Mouse (Mus musculus) heart, adult 2 months (tissue): Measurements from ENCODE around the gene Sfxn4. TPM values are rescaled to one million over a fixed set of nuclear protein-coding genes. Genes with fewer than 3 reads are reported as not detected.

Experiments
- DNase-seq, 2 experiments: peaks; one replicate each; pipeline ENCODE4 v3.0.0; 2021
- H3K27ac ChIP-seq: fragments of 200-600 bp; 2 replicates; pipeline ENCODE4 v1.8.1; 2022
- H3K27me3 ChIP-seq: fragments of 200-500 bp; 2 replicates; pipeline ENCODE4 v1.6.1; 2012; ENCODE audit warnings: mild to moderate bottlenecking, low read length, inconsistent platforms, mixed read lengths; ENCODE audit not compliant: control insufficient read depth, insufficient read depth
- H3K36me3 ChIP-seq: fragments of 200-500 bp; 2 replicates; pipeline ENCODE4 v1.6.1; 2012; ENCODE audit warnings: low read length, inconsistent platforms; ENCODE audit not compliant: control insufficient read depth, insufficient read depth
- H3K4me1 ChIP-seq: fragments of 200-500 bp; 2 replicates; pipeline ENCODE4 v1.6.1; 2011; ENCODE audit warnings: low read length; ENCODE audit not compliant: control insufficient read depth, insufficient read depth
- H3K4me3 ChIP-seq: fragments of 200-600 bp; 2 replicates; pipeline ENCODE4 v1.8.1; 2022
- H3K79me2 ChIP-seq: fragments of 200-500 bp; replicated peaks from 2 replicates; pipeline ENCODE4 v1.6.1; 2012; ENCODE audit warnings: mild to moderate bottlenecking, inconsistent platforms, low read length, moderate library complexity, mixed read lengths; ENCODE audit not compliant: control insufficient read depth, insufficient read depth
- H3K9ac ChIP-seq: fragments of 200-500 bp; 2 replicates; pipeline ENCODE4 v1.6.1; 2012; ENCODE audit warnings: low read depth, mild to moderate bottlenecking, control low read depth, inconsistent platforms, low read length, mixed read lengths
- CTCF ChIP-seq: fragments of 200-600 bp; IDR thresholded peaks from 2 replicates; pipeline ENCODE4 v1.8.1; 2022; ENCODE audit warnings: antibody characterized with exemption, mild to moderate bottlenecking, moderate library complexity
- EP300 ChIP-seq: fragments of 200-500 bp; IDR thresholded peaks from 2 replicates; pipeline ENCODE4 v1.6.1; 2011; ENCODE audit warnings: low read depth, low read length, control low read depth; ENCODE audit not compliant: insufficient read depth
- POLR2A ChIP-seq: fragments of 200-500 bp; IDR thresholded peaks from 2 replicates; pipeline ENCODE4 v1.6.1; 2011; ENCODE audit warnings: mild to moderate bottlenecking, low read depth, low read length, control low read depth; ENCODE audit not compliant: insufficient read depth
- WGBS: fragments of 180-500 bp; shearing (Covaris S2); methylation state at CpG from one replicate; pipeline ENCODE4 v1.1.7; 2018; 5-methylcytosine and 5-hydroxymethylcytosine counted together
- intact Hi-C: fragments of 180-260 bp; cut with DNase I; formaldehyde crosslinking; loops from one replicate; pipeline ENCODE4 v1.15.1; 2025
- polyA plus RNA-seq: library from polyadenylated mRNA; depleted of rRNA; stranded (reverse); fragments of >200 nt; gene quantifications from 2 replicates; pipeline ENCODE4 v1.2.3, GENCODE M21; 2012; rRNA removed
- total RNA-seq, 2 experiments: library from RNA; stranded (reverse); gene quantifications; 2 replicates each; pipeline ENCODE4 v1.2.3; 2021

Sfxn4 gene
- total and polyA plus RNA-seq, 3 experiments: 2.1 to 8.7 (median 6.9) TPM

DNA sequence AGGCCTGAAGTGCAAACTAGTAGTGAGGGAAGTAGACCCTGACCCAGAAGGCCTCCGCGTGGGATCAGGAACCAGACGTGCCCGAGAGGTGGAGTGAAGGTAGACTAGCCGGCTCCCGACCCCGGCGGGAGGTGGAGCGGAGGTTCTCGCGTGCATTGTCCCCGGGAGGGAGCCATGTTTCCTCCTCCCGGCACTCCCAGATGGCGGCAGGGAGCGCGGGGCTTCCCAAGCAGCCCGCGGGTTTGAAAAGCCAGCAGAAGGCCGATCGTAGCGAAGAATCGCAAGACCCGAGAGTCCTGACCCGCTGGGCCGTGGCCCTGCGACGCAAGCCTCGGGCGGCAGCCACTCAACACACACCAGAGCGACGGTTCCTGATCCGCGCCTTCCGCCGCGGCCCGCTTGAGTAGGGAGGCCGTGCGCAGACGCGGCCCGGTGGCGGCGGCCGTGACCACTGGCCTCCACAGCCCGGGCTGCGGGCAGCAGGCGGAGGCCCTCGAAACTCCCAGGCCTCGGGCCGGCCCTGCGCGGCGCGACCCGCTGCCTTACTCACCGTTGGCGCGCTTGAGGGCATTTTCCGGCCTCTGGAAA lies 71.3 kb downstream of the Sfxn4 start:
- peaks cover 8% of the 10 kb centered on the region for H3K4me1 ChIP-seq
- WGBS: under 1% methylated on average over 60 of the region's 60 CpGs
- peak overlapping the region; percentile 97 for H3K4me3 ChIP-seq
- peak; percentile 65 to 73 for DNase-seq
- TF ChIP-seq POLR2A (no peak), CTCF (no peak), EP300 (no peak)
- H3K27ac ChIP-seq: peak overlapping the region; percentile 100
- peak overlapping the region; percentile 83 for H3K9ac ChIP-seq
- intact Hi-C loops: loop anchor here (5.0 kb wide), 1 partner anchor 208 kb away; the partner anchor contains the start of gene Cacul1
- H3K36me3 ChIP-seq: peaks cover 17% of the 10 kb centered on the region
- H3K27me3 ChIP-seq: no peaks in the 10 kb centered on the region
- H3K79me2 ChIP-seq: peaks cover 3% of the 10 kb centered on the region; the same call in 1 of the 2 replicates

DNA sequence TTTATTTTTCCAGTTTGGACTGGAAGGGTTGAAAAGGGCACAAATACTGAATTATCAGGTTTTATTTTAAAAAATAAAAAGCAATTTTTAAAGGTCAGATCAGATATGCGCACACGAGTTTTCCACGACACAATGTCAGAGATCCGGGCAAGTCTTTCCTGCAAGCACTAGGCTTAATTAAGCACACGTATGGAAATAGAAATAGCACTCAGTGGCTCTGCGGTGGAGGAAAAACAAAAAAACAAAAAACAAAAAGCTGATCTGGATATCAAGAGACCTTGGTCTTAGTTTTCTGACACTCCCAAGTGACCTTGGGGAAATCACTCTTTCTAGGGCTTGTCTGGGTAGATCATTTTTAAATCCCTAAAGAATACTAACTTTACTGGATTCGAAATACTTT lies 71.8 kb downstream of the Sfxn4 start:
- H3K4me1 ChIP-seq: peaks cover 10% of the 10 kb centered on the region
- H3K4me3 ChIP-seq: peak overlapping the region; percentile 97
- H3K36me3 ChIP-seq: peaks cover 19% of the 10 kb centered on the region
- no peaks in the 10 kb centered on the region for H3K27me3 ChIP-seq
- peaks cover 3% of the 10 kb centered on the region; the same call in 1 of the 2 replicates for H3K79me2 ChIP-seq
- TF ChIP-seq POLR2A (no peak), EP300 (no peak), CTCF (no peak)
- intact Hi-C loops: no loop called here
- WGBS: 2% methylated on average over 7 of the region's 7 CpGs
- DNase-seq: no peak
- H3K9ac ChIP-seq: peak overlapping the region; percentile 83
- H3K27ac ChIP-seq: peak overlapping the region; percentile 100

DNA sequence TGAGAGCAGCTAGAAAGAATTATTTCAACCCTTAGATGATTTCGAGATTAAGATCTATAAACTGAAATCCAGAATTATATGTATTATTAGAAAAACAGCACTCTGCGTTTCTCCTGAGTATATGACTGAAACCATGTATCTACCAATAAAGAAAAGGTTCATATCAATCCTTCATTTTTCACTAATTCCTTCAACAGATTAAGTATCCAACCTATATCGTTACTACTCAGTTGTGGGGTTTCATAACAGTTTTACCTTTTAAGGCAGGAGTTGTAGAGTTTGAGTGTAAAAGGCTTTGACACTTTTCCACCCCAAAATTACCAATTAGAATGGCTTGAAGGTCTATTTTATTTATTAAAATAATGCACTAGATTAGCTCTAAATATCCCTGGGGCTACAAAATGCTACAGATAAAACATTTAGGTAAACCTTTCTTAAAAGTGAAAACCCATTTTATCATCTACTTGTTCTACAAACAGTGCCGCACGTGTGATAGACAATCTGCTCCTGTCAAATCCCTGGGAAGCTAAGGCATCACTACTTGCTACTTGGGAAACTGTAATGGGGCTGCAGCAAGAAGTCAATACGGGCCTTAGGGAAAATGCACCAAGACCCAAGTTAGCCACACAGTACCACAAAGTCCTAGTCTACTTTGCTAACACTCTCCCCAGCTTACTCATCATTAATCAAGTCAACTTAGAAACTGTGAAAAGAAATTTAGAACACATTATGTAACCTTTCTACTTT lies 72.9 kb downstream of the Sfxn4 start:
- Histone ChIP-seq H3K4me1 (peaks cover 10% of the 10 kb centered on the region), H3K36me3 (peaks cover 25% of the 10 kb centered on the region), H3K27ac (no peak overlapping the region), H3K27me3 (no peaks in the 10 kb centered on the region), H3K4me3 (peak overlapping the region; percentile 97), H3K9ac (no peak overlapping the region), H3K79me2 (peaks cover 3% of the 10 kb centered on the region; the same call in 1 of the 2 replicates)
- 24% methylated on average over 6 of the region's 6 CpGs for WGBS
- no peak for DNase-seq
- TF ChIP-seq EP300 (no peak), CTCF (no peak), POLR2A (no peak)
- intact Hi-C loops: no loop called here

DNA sequence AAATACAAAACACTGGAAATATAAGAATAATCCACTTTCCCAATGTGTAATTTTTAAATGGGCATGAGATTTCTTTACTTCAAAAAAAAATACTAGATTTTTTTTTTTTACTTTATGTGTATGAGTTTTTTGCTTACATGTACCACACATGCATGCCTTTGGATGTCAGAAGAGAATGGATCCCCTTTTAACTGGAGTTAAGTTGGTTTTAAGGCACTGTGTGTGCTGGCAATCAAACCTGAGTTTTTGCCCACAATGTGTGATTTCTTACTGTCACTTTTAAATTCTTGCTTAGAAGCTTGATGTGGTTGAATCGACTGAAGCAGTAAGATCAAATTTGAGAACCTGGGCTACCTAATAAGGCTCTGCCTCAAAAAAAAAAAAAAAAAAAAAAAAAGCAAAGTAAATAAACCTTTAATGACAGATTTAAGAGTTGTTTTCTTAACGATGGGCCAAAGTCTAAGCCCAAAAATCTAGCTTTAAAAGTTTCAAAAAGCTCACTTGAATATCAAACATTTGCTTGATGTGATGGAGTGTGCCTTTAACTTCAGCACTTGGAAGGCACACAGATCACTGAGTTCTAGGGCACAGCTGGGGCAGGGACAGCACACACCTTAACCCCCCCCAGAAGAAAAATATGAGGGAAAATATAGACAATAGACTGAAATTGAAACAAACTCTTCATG lies 73.7 kb downstream of the Sfxn4 start:
- Histone ChIP-seq H3K4me3 (no peak overlapping the region), H3K79me2 (peaks cover 3% of the 10 kb centered on the region; the same call in 1 of the 2 replicates), H3K36me3 (peaks cover 27% of the 10 kb centered on the region), H3K27me3 (no peaks in the 10 kb centered on the region), H3K4me1 (peaks cover 10% of the 10 kb centered on the region), H3K9ac (no peak overlapping the region), H3K27ac (no peak overlapping the region)
- WGBS: 30% methylated on average over 2 of the region's 2 CpGs
- TF ChIP-seq EP300 (no peak), CTCF (no peak), POLR2A (no peak)
- intact Hi-C loops: no loop called here
- no peak for DNase-seq

Other genes with a start within 250 kb of the Sfxn4 start
- gene Nanos1, start 105.5 kb downstream of the Sfxn4 start, total RNA-seq: under 1 TPM; 0.20 to 0.29 TPM
- gene Nanos1, start 105.5 kb downstream of the Sfxn4 start, polyA plus RNA-seq: 0.03 and 0.14 TPM in 2 replicates
- 100 to 1,000 TPM in 1 of 2 experiments, 10 to 100 TPM in 1; 95.4 to 105 TPM for gene Eif3a, start 70.8 kb downstream of the Sfxn4 start, total RNA-seq
- 24.0 and 53.1 TPM in 2 replicates for gene Eif3a, start 70.8 kb downstream of the Sfxn4 start, polyA plus RNA-seq
- gene Fam45a, start 49.9 kb downstream of the Sfxn4 start, total RNA-seq: 10 to 100 TPM; 17.4 to 18.9 TPM
- gene Fam45a, start 49.9 kb downstream of the Sfxn4 start, polyA plus RNA-seq: 8.7 and 15.6 TPM in 2 replicates
- 100 to 1,000 TPM; 353 to 407 TPM for gene Prdx3, start 13.1 kb upstream of the Sfxn4 start, total RNA-seq
- 450 and 687 TPM in 2 replicates for gene Prdx3, start 13.1 kb upstream of the Sfxn4 start, polyA plus RNA-seq
- gene Grk5, start 28.3 kb upstream of the Sfxn4 start, total RNA-seq: 10 to 100 TPM; 25.1 to 32.4 TPM
- gene Grk5, start 28.3 kb upstream of the Sfxn4 start, polyA plus RNA-seq: 4.1 and 9.3 TPM in 2 replicates